8 mouse cellular contexts compared by ENCODE assay signal in genomic region chr11:74648676-74649075, GRCm38 (mm10). TPM values are rescaled to one million over a fixed set of nuclear protein-coding genes. Genes with fewer than 3 reads are reported as not detected.
DNase-seq lines count a peak whose midpoint lies in the region; ATAC-seq and TF ChIP-seq lines count a peak whose summit lies in the region.

No protein-coding gene starts in this region.

- peak overlapping the region; percentile 85 for H3K4me3 ChIP-seq in erythroblast, embryonic 14.5 days (replicated peaks)
- H3K4me3 ChIP-seq in thymus, adult 2 months (ENCODE audit: control insufficient read depth, insufficient read depth, low read length) = peak overlapping the region; percentile 81
- peak overlapping the region; percentile 92 for H3K4me3 ChIP-seq in liver, embryonic 13.5 days (replicated peaks)

- H3K36me3 ChIP-seq in erythroblast, embryonic 14.5 days (ENCODE audit: control insufficient read depth) = peaks cover 22% of the 10 kb centered on the region
- no peaks in the 10 kb centered on the region for H3K36me3 ChIP-seq in thymus, adult 2 months (ENCODE audit: control insufficient read depth, insufficient read depth, low read length)
- peaks cover 23% of the 10 kb centered on the region for H3K36me3 ChIP-seq in liver, embryonic 13.5 days

- H3K9me3 ChIP-seq in erythroblast, embryonic 14.5 days (ENCODE audit: control insufficient read depth, low read length) = no peaks in the 10 kb centered on the region
- H3K9me3 ChIP-seq in liver, embryonic 13.5 days (replicated peaks) = no peaks in the 10 kb centered on the region

- H3K4me2 ChIP-seq in liver, embryonic 13.5 days = peak overlapping the region; percentile 97

- WGBS in thymus, adult 2 months = 20% methylated on average over 1 of the region's 1 CpGs
- WGBS in liver, embryonic 13.5 days (ENCODE audit: insufficient replicate concordance) = 9% methylated on average over 1 of the region's 1 CpGs

- peaks cover 8% of the 10 kb centered on the region for H3K27me3 ChIP-seq in erythroblast, embryonic 14.5 days (ENCODE audit: control insufficient read depth)
- H3K27me3 ChIP-seq in thymus, adult 2 months (ENCODE audit: control insufficient read depth, insufficient read depth, low read length) = no peaks in the 10 kb centered on the region
- no peaks in the 10 kb centered on the region for H3K27me3 ChIP-seq in liver, embryonic 13.5 days

- TF ChIP-seq POLR2A in thymus, adult 2 months (IDR thresholded peaks at IDR 0.05; ENCODE audit: control insufficient read depth, extremely low read depth, insufficient read depth, low read length, poor library complexity) = no peak

- peaks cover 56% of the 10 kb centered on the region for H3K4me1 ChIP-seq in erythroblast, embryonic 14.5 days (ENCODE audit: control insufficient read depth)
- peaks cover 15% of the 10 kb centered on the region for H3K4me1 ChIP-seq in thymus, adult 2 months (replicated peaks; ENCODE audit: control insufficient read depth, insufficient read depth, low read length)
- peaks cover 57% of the 10 kb centered on the region for H3K4me1 ChIP-seq in liver, embryonic 13.5 days (replicated peaks)

- no peak for ATAC-seq in erythroblast, adult 5-6 weeks (replicated peaks; ENCODE audit: low FRiP score, poor library complexity, severe bottlenecking)
- ATAC-seq in liver, embryonic 13.5 days (ENCODE audit: low read depth) = peak; percentile 39

- intact Hi-C loops in left cerebral cortex, postnatal 10 days (cut with DNase I) = no loop called here

- no peak for TF ChIP-seq CTCF in thymus, adult 2 months (IDR thresholded peaks at IDR 0.05; ENCODE audit: borderline replicate concordance, control insufficient read depth, extremely low read depth, insufficient read depth, low read length, poor library complexity)

- no peak for DNase-seq in thymus, adult 2 months
- no peak for DNase-seq in thymus, postnatal 36 days
- DNase-seq in liver, embryonic 13.5 days = peak; percentile 32
- DNase-seq in frontal cortex, postnatal 14 days (ENCODE audit: low spot score in 2 of 2) = no peak
- no peak for DNase-seq in left cerebral cortex, postnatal 10 days (ENCODE audit: extremely low spot score in 1 of 2, low spot score in 2 of 2)
- DNase-seq in right cerebral cortex, postnatal 36 days (ENCODE audit: low spot score in 2 of 2) = no peak

- peak overlapping the region; percentile 88 for H3K9ac ChIP-seq in liver, embryonic 13.5 days

- no peak overlapping the region for H3K27ac ChIP-seq in thymus, adult 2 months (ENCODE audit: control insufficient read depth, insufficient read depth, low read length)
- H3K27ac ChIP-seq in liver, embryonic 13.5 days = peak overlapping the region; percentile 86

RNA-seq across cellular contexts. Expression of gene Cluh, which starts 0.6 kb away (rescaled TPM):
- 0.49 and 0.65 TPM in 2 replicates for polyA plus RNA-seq in erythroblast, embryonic 14.5 days (2012)
- 7.3 and 8.2 TPM in 2 replicates for total RNA-seq in erythroblast, adult 5-6 weeks (2015; ENCODE audit: low replicate concordance)
- 4.1 and 4.5 TPM in 2 replicates for total RNA-seq in erythroblast, adult 5-6 weeks (2017; ENCODE audit: low replicate concordance)
- polyA plus RNA-seq in thymus, adult 2 months (2012; rRNA removed) = 43.2 and 46.6 TPM in 2 replicates
- 24.6 and 32.2 TPM in 2 replicates for polyA plus RNA-seq in liver, embryonic 13.5 days (2015; fragmentation: Nextera tagmentation; extraction: Ambion mirVana)
- total RNA-seq in left cerebral cortex, postnatal 10 days (2021) = 10 to 100 TPM; 59.7 to 60.1 TPM

RNA-seq across cellular contexts. Expression of gene Ccdc92b, which starts 29.3 kb away (rescaled TPM):
- 5.0 and 5.6 TPM in 2 replicates for polyA plus RNA-seq in erythroblast, embryonic 14.5 days (2012)
- total RNA-seq in erythroblast, adult 5-6 weeks (2015; ENCODE audit: low replicate concordance) = 91.3 and 114 TPM in 2 replicates
- 89.9 and 92.6 TPM in 2 replicates for total RNA-seq in erythroblast, adult 5-6 weeks (2017; ENCODE audit: low replicate concordance)
- 0.19 and 0.22 TPM in 2 replicates for polyA plus RNA-seq in thymus, adult 2 months (2012; rRNA removed)
- polyA plus RNA-seq in liver, embryonic 13.5 days (2015; fragmentation: Nextera tagmentation; extraction: Ambion mirVana) = 7.6 and 8.3 TPM in 2 replicates
- 10 to 100 TPM; 19.2 to 20.8 TPM for total RNA-seq in left cerebral cortex, postnatal 10 days (2021)

RNA-seq across cellular contexts. Expression of gene Rap1gap2, which starts 38.0 kb away (rescaled TPM):
- 0.01 and 0.03 TPM in 2 replicates for polyA plus RNA-seq in erythroblast, embryonic 14.5 days (2012)
- total RNA-seq in erythroblast, adult 5-6 weeks (2015; ENCODE audit: low replicate concordance) = 2.1 and 2.7 TPM in 2 replicates
- total RNA-seq in erythroblast, adult 5-6 weeks (2017; ENCODE audit: low replicate concordance) = 3.7 and 5.2 TPM in 2 replicates
- polyA plus RNA-seq in thymus, adult 2 months (2012; rRNA removed) = 6.0 and 7.0 TPM in 2 replicates
- 0.77 and 0.82 TPM in 2 replicates for polyA plus RNA-seq in liver, embryonic 13.5 days (2015; fragmentation: Nextera tagmentation; extraction: Ambion mirVana)
- total RNA-seq in left cerebral cortex, postnatal 10 days (2021) = 100 to 1,000 TPM; 135 to 139 TPM

Comparison
In these comparisons a context has a peak if more than half of its experiments do, and no peak if none do; other contexts are left out.
1. RNA of gene Cluh, which starts 0.6 kb away (polyA plus RNA-seq): 43.2 to 46.6 TPM in thymus, adult 2 months and 24.6 to 32.2 TPM in liver, embryonic 13.5 days; 0.49 to 0.65 TPM in erythroblast, embryonic 14.5 days; every median in the first group is over 10 times any median in the second.
2. Peak in every context shown above with its lines, with median percentiles within 50 percentile points of each other: H3K4me3 ChIP-seq.